Mouse (Mus musculus): ENCODE data around the gene Tbl1xr1. TPM values are rescaled to one million over a fixed set of nuclear protein-coding genes. Genes with fewer than 3 reads are reported as not detected.
A peak's percentile ranks its signal among the peaks of the same experiment; 100 is the strongest.

Tbl1xr1 gene
- polyA plus RNA-seq, 3 experiments from 2014 or later = 24.4 to 29.1 (median 27.5) TPM

DNA sequence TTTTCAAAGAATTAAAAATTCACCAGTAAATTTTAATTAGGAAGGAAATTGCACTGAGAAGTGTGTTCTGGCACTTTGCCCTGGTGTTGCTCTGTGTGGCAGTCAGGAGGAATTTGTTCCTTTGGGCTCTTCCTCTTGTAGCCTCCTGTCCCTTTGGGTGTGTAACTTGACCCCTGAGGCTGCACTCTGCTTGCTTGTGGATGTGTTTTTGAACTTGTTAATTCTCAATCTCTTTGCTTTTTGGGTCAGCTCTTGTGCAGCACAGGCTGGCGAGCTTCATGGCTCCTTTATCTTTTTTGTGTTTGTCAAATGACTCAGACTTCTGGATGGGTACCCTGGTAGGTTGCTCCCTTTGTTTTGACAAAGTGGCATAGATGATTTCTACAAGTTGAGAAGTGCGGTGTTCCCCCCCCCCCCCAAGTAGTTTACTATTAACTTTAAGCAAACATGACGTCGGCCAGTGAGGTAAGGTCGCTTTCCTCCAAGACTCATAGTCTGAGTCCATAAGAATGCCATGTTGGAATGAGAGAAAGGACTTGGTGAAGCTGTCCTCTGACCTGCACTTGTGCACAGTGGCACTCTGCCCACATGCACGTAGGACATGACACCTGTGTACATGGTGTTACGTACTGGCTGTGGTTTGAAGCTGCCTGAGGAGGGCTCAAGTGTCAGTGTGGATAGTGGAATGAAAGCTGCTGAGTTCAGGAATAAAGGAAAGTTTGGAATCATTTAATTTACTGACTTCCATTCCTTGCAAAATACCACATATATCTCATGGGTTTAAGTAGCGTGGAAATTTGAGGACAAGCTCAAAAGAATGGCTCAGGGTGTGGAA, 14.2 kb downstream of the Tbl1xr1 start:
- no peak for ATAC-seq

DNA sequence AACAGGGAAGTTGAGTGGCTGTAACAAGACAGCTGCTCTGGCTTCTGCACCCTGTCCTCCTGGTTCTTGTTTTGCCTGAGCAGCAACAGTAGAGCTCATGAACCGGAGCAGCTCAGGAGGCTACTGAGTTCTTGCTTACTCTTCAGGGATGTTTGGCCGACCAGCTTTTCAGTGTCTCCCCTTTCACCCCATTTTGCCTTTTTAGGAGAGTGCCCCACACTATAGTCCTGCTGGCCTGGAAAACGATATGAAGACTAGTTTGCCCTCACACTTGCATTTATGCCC, 14.8 kb downstream of the Tbl1xr1 start:
- no peak for ATAC-seq

DNA sequence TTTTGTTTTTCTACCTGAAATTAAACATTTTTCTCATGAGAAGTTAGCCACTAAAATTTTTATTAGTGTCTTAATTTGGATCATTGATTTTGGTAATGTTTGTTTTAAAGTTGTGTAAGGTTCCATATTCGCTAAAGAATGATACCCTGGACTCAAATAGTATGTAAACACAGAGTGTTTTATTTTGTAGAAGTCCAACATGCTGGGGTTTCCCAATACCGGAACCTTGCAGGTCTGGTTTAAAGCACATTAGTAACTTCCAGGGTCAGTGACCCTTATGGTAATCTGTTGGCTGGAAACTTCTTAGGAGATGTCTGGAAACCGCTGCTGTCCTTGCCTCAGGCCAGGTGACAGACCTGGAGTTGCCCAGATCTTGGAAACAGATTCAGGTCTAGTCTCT, 15.2 kb downstream of the Tbl1xr1 start:
- ATAC-seq = no peak

DNA sequence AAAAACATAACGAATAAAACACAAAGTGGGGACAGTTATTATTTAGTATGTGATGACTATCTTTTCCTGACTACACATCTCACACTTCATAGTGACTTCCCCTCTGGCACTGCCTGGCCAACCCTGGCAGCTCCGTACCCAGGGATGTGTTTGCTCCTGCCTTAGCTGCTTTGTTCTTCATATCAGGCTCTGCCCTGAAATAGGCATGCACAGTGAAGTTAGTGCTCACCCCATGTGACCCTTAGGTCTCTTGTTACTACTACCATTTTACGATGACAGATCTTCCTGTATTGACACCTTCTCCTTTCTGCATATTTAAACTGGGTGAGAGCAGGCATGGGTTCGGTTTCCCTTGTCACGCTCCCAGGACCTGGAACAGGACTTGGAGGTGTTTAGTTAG, 16.3 kb downstream of the Tbl1xr1 start:
- ATAC-seq = no peak

DNA sequence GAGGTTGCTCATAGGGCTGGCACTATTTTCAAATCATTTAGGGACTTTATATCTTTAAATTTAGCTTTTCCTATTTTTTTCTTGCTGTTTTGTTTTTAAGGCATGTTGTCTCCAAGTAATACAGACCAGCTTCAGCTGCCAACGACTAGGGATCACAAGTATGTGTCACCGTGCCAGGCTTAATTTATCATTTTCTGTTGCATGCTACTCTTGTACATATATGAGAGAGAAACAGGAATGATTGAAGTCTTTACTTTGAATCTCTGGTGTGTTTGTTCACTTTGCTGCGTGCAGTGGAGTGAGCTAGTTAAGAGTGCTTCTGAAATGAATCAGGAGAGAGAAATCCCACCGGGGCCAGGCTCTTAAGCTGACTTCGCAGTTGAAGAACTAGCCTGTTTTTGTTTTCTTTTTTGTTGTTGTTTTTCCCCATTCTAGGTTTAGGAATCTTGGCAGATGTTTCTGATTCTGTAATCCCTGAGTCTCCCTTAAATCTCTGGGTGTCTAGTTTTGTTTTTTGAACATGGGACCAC, 27.6 kb downstream of the Tbl1xr1 start:
- ATAC-seq = no peak

DNA sequence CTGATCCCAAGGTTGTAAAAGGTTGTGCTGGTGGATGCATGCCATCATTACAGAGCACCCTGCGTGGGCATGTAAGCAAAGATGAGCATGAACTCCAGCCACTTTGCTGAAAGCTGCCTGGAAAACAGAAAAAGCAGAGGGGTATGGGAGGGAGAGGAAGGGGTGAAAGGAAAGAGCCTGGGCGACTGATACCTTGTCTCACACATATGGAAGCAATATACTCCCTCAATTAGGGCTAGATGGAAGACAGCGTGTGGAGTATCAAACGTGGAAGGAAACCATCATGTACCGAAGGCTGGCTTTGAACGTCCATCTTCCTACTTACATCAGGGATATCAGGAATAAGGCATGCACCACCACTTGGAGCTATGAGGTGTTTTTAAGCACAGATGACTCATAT, 29.0 kb downstream of the Tbl1xr1 start:
- ATAC-seq = no peak

DNA sequence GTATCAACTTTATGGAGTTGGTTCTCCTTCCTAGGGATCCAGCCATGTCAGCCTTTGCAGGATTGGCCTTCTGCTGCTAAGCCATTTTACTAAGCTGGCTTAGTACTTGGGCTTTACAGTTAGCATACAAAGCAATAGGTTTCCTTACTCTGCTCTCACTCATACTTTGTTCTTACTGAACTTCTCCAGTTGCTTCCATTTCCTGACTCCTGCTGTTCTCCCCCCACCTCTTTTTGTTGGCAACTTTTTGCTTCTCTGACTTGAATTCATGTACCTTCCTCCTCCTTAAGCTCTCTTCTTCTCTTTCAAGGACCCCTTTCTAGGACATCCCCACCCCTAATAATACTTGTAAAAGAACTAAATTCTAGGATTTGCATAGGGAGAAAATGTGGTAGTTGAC, 31.6 kb downstream of the Tbl1xr1 start:
- no peak for ATAC-seq

DNA sequence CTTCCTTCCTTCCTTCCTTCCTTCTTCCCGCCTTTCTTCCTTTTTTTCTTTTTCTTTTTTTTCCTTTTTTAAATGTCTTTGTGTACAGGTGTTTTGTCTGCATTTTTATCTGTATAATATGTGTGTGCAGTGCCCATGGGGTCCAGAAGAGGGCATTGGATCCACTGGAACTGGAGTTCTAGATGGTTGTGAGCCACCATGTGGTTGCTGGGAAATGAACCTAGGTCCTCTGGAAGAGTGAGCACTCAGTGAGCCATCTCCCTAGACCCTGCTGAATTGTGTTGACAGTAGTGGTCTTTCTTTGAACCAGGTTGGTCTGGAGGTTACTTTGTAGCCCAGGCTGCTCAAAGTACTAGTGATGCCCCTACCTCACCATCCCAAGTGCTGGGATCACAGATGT, 33.2 kb downstream of the Tbl1xr1 start:
- ATAC-seq = no peak

DNA sequence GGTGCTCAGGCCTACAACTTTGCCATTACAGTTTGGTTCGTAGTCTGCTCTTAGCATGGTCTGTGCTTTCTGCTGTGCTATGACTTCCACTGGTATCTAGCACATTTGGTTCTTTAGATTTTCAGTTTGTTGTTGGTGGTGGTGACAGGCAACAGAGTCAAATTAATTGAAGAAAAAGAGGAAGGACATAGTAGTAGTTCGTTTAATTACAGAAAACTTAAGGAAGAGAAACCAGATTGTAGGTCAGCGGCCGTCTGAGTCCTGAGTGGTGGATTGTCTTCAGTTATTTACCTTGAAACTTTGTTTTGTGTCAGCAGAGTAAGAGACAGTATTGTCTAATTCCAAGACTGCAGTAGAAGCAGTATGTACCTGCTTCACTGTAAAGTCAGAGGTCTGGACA, 37.3 kb downstream of the Tbl1xr1 start:
- ATAC-seq = no peak

DNA sequence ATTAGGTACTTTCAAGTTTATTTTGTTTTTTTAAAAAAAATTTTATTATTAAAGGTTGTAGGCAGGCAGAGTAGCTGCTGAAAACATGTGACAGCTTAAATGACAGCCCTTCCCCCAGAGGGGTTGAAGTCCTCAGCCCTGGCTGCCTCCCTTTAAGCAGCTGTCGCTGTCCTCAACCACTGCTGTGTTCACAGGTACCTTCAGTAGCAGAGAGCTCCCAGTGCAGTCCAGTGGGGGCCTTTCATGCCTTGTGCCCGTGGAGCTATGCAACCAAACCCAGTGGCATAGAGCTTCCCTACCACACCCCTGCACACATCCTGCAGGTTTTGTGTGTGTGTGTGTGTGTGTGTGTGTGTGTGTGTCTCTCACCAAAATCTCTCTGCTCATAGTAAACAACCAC, 38.8 kb downstream of the Tbl1xr1 start:
- peak; percentile 45 for ATAC-seq

DNA sequence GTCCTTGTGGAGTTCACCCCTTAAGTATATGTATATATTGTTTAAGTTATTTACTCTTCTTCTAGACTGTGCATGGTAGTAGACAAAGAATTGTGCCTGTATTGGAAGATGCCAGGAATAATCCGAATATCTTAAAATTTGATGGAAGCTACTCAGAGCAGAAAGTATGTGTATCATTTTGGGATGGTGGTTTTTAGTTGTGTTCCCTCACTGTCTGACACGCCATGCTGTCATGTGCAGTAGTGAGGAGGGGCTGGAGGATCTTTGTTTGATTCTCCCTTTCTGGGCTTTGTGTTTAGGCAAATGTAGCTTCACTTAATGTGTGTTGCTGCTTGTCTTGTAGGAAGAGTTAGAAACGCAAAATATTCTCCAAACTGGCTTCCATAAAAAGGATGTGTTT, 39.2 kb downstream of the Tbl1xr1 start:
- ATAC-seq = peak; percentile 6

DNA sequence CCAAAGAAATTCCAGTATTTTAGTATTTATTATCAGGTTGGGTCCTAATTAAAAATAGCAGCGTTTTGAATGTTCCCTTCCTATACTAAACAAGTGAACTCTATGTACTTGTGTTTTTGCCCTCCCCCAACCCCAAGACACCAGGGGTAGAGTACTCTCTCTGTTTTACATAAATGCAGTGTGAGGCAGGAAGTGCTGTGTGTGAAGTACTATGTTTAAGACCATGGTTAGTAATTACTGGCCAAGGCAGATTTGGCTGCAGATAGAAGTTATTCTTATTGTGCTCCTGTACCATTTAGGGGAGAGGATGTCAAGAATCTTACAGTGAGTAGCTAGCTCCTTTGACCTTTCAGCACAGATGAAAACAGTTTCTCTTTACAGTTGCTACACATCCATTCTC, 39.7 kb downstream of the Tbl1xr1 start:
- peak; percentile 72 for ATAC-seq

DNA sequence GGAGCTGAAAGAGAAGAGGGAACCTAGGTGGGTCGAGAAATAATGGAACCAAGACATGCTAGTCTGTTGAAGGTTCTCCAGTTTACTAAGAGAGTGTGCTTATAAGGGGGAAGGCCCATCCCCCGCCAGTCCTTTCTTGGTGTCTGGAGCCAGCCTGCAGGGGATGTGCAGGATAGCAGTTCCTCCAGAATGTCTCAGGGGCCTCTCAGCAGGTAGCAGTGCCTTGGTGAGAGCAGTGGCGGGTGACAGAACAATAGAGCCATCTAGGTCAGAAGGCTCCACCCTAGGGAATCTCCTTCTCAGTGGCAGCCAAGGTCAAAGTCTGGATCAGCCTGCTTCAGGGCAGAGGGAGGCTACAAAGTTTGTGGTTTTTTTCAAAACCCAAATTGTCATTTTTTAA, 45.3 kb downstream of the Tbl1xr1 start:
- no peak for ATAC-seq

DNA sequence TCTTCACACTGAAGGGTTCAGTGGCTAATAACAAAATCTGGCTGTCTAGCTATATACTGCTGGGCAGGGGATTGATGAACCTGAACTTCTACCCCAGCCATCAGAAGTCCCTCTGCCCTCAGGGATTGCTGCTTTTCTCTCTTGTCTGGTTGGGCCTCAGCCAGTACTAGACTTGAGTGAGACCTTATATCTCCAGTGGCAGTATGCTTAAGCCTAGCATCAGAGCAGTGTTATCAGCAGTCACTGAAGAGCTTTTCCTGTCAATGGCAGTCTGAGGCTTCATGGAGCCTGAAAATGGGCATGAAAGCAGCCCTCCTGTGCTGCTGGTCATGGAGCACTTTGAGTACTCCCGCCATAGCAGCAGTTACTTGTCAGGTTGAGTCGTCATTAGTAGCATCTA, 46.7 kb downstream of the Tbl1xr1 start:
- ATAC-seq = no peak

DNA sequence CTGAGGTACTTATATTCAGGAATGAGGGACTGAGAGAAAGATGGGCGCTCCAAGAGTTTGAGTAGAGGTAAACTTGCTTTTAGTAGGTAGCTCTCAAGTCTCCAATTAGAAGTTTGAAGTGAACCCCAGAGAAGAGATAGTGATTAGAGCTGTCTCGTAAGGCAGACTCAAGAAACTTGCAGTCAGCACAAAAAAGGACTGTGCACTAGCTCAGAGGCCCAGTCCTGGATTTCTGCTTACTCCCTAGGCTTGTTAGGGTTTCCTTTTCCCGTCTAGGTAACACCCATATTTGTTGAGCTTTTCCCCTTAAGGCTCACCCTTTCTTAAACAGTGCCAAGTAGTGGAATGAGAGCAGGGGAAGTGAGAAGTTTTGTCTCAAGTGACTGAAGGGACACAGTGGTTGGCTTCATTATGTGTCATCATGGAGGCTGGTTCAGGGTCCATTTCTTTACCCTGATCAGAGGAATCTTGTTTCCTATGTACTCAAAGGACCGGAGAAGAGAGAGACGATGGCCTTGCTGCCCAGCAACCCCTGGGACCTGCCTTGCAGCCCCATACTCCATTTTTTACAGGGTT, 49.9 kb downstream of the Tbl1xr1 start:
- ATAC-seq = no peak

DNA sequence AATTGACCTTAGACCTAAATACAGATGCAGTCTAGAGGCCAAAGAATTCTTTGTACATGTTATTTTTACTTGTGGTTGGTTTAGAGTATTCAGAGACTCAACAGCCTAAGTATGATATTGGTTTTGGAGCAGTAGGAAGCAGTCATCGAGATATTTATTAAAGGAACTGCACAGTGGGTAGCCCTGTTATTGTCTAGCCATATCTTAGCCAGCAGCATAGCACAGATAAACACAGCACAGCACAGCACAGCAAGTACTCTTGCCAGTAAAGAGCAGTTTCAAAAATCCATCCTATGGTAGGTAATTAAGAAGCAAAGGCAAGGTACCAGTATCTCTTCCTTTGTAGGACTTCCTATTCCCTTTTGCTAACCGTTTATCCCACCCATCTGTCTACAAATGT, 54.8 kb downstream of the Tbl1xr1 start:
- ATAC-seq = no peak

DNA sequence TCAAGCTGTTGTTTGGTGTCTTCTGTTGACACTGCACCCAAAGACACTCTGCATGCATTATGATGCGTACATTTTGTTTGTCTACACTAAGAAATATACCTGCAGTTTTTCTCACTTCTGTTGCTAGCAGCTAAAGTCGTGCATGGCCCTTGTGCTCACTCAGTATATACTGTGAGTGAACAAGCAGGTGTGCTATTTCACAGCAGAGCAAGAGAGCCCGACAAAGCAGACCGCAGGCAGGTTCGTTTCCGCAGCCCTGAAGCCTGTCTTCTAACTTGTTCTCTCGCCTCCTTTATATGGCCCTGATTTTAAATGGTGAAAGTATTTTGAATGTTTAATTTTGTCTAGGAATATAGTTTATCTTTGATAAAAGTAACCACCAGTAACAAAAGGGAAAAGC, 57.2 kb downstream of the Tbl1xr1 start:
- no peak for ATAC-seq

DNA sequence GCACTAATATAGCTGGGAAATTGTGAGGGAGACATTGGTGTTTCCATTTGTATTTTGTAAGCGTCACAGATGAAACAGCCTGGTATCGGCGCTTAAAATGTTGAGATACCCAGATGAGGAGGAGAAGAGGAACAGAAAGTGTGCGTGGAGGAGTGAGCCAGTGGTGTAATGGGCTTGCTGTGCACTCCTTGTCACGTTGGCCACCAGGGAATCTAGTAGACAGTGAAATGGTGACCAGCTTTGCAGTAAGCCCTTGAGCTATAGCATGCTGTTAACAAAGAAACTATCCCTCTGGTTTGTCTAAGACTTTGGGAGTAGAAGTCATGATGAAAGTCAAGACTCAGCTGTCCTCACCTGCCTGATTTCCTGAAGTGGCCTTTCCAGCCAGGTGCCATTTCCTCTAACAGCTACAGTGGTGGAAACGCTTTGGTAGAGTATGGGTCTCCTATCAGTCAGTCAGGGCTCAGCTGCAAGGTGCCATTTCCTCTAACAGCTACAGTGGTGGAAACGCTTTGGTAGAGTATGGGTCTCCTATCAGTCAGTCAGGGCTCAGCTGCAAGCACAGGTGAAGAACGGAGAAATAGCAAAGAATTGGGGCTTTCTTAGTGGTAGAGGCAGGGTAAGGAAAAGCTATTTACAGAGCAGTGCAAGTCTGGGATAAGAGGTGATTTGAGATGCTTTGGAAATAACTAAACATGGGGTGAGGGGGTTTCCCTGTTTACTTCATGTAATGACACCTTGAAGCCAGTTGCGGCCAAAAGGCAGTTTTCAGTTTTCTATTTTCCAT, 61.5 kb downstream of the Tbl1xr1 start:
- peak; percentile 67 for ATAC-seq

DNA sequence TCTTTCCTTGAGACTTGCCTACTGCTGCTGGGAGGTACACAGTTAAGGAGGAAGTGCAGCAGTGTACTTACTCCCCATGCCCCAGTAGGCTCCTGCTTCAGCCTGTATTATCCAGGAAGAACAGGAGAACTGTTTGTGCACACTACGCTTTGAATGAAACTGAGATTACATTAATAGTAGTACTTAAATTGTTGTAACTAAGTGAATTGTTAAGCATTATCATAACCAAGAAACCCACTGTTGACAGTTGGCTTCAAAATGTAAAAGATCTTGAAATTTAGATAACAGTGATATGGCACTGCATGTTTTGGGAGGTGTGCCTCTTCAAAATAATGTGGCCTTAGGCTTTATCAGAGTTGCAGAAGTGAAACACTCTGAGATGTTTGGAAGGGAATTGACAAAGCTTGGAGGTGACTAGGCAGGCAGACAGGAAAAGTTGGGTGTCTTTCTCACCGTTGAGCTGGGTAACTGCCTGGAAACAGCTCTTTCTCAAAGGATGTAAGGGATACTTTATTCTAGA, 62.2 kb downstream of the Tbl1xr1 start:
- peak; percentile 37 for ATAC-seq

DNA sequence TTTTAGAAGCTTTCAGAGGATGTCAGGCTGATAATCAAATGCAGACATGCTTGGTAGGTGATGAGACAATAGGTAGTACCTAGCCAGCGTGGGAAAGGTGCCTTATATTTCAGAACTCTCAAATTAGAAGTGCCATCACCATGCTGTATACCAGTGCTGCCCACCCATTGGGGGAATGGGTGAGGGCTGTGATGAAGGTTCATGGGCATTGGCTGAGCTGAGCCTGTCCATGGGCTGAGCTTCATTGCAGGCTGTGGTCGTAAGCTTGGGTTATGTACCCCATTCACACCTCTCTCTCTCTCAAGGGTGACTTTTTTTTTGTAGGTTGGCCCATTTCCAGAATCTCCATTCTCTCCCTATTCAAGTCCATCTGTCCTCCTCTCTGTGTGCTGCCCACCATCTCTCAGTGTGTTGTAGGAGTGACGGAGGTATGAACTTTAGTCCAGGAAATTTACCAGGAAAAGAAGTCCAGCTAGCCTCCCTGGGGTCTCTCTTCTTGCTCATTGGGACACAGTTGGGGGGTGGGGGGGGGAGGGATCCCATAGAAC, 63.7 kb downstream of the Tbl1xr1 start:
- no peak for ATAC-seq

DNA sequence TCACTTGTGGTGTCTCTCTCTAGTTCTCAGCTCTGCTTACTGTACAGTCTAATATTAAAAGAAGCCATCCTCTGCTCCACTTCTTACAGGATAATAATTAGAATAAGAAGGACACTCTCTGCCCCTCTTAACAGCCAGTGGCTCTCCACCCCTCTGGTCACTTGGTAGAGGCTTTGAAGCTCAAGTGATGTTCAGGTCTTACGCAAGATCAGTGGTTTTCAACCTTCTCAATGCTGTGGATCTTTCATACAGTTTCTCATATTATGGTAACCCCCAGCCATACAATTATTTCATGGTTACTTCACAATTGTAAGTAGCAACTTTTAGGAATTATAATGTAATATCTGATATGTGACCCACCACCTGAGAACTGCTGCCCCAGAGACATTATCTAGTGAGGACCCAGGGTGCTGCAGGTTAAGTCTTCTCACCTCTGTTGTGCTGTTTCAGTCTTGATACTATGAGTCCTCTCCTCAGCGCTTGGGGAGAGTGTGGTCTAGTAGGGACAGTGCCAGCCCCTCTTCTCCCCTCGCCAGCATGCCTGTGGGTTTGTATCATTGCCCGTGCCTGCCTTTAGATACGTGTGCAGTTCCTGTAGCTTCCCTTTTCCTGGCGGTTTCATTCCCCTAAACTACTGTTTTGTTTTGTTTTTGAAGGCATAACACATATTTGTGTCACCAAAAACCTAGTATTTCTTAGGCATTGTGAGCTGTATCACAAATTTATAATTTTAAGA, 65.7 kb downstream of the Tbl1xr1 start:
- ATAC-seq = no peak

DNA sequence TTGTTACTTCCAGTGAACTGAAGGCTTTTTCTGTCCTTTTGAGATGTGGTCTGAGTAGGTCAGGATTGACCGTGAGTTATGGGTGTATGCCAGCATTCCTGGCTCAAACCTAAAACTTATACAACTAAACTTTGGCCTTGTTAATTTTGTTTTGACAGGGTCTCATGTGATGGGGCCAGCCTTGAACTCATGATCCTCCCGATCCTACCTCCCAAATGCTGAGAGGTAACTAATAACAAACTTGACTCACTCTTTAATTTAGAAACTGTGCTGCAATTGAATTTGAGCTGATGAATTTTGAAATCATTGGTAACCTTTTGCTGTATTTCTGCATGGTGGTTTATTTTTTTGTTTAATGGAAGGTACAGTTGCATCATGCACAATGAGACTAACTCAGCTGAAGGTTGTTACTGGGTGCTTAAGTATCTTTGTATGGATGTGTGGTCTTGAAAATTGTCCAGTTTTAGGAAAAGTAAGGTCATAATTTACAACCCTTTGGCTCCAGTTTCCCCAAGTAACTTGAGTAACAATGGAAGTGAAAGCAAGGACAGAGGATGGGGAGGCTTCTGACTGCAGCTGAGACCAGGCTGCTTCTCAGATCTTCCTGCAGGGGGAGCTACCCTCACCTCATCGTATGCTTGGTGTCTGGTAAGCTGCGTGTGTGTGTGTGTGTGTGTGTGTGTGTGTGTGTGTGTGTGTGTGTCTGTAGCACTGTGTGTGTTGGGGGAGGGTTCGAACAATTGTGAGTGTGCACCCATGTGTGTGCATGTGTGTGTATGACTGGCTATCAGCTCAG, 66.6 kb downstream of the Tbl1xr1 start:
- ATAC-seq = peak; percentile 71

Data from inflammation-experienced regulatory T-cells, adult 6 months (primary cell).